Mouse (Mus musculus) ES-Bruce4 (cell line): ENCODE measurements around the gene Cep41.

Experiments used
- CTCF ChIP-seq: IDR thresholded peaks from one replicate; pipeline ENCODE4 v1.8.1; 2011; ENCODE audit warnings: low read depth, low read length
- EP300 ChIP-seq: IDR thresholded peaks from 2 replicates; pipeline ENCODE4 v1.6.1; 2011; ENCODE audit warnings: low read depth, low read length; ENCODE audit not compliant: insufficient read depth
- POLR2A ChIP-seq: IDR thresholded peaks from one replicate; pipeline ENCODE4 v1.8.1; 2011; ENCODE audit warnings: low read length; ENCODE audit not compliant: insufficient read depth

DNA sequence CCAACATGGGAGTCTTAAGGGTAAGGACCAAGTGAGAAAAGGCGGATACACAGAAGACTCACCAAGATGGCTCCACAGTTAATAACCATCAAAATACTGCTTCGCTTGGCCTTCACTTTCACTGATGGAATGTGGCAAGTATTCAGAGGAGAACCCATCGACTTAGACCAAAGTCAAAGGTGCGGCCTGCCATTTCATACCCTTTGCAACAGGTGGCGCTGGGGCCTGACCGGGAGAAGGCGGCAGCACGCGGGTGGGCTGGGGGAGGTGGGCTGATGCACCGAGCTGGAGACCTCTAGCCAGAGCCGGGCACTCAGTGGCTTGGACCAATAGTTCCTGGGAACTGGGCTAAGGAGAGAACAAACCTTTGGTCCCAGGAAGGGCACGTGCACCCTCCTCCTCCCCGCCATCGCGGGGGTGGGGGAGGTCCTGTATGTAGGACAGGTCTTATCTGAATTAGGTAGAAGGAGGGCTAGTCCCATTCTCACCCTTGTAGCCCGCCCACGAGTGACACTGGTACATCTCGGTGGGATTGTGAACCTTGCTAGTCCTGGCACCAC lies 39.1 kb upstream of the Cep41 start:
- TF ChIP-seq CTCF = peak; percentile 33
- no peak for TF ChIP-seq POLR2A
- TF ChIP-seq EP300 = no peak
